Mouse (Mus musculus) brain, embryonic 14.5 days (tissue): ENCODE results near the gene 9530068E07Rik. TPM values are rescaled to one million over a fixed set of nuclear protein-coding genes. Genes with fewer than 3 reads are reported as not detected.

Experiments used
- DNase-seq: peaks from one replicate; pipeline ENCODE4 v3.0.0-alpha.2; 2011; ENCODE audit warnings: low read depth
- CTCF ChIP-seq: fragments of 200-500 bp; IDR thresholded peaks from 2 replicates; pipeline ENCODE4 v1.5.1; 2012; ENCODE audit warnings: inconsistent platforms, mild to moderate bottlenecking, moderate library complexity, borderline replicate concordance; ENCODE audit not compliant: insufficient read depth, insufficient read length; ENCODE audit errors: extremely low read depth
- POLR2A ChIP-seq: fragments of 200-500 bp; IDR thresholded peaks from 2 replicates; pipeline ENCODE4 v1.6.1; 2012; ENCODE audit warnings: mild to moderate bottlenecking, inconsistent platforms, borderline replicate concordance; ENCODE audit not compliant: poor library complexity, insufficient read depth, insufficient read length, severe bottlenecking; ENCODE audit errors: extremely low read depth
- polyA plus RNA-seq: library from polyadenylated mRNA; depleted of rRNA; stranded (reverse); fragments of >200 nt; gene quantifications from 2 replicates; pipeline ENCODE4 v1.2.3, GENCODE M21; 2012

The 9530068E07Rik gene
- polyA plus RNA-seq, 1 experiment, result 115 TPM

GRCm38 (mm10) chr11:52361287-52361921 lies 34.8 kb upstream of the 9530068E07Rik start:
- no peak for DNase-seq

DNA sequence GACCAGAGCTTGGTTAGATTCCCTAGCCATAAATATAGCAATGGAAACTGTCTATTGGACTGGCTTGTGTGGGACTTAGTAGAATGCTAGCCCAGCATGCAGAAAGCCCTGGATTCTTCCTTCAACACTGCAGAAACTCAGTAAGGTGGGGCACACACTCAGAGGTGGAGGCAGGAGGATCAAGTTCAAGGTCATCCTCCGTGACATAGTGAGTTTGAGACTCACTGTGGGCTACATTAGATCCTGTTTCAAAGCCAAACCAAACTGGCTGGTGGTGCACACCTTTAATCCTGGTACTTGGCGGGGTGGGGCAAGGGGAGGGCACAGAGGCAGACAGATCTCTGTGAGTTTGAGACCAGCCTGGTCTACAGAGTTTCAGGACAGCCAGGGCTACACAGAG lies 31.9 kb upstream of the 9530068E07Rik start:
- DNase-seq, result no peak
- TF ChIP-seq POLR2A (no peak), CTCF (no peak)

More at GRCm38 (mm10) chr11:52361287-52361921, 34.8 kb upstream of the 9530068E07Rik start:
- no peak for TF ChIP-seq CTCF
- TF ChIP-seq POLR2A, result no peak

DNA sequence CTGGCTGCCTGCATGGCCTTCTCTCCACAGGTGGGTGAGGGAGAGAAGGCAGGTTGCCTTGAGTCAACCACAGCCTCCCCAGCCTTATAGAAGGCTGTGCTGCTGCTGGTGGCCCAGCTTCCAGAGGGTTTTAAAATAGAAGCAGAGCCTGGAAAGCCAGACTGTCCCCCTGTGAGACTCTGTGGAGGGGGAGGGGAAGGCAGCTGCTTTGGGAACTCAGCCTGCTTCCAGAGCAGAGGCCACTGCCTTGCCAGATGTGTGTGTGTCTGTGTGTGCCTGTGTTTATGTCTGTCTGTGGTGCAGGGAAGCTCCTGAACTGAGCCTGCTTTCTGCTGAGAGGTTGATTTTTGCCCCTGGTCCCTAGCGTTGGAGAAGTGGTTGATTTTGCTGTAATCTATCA lies 31.1 kb upstream of the 9530068E07Rik start:
- peak; percentile 40 for DNase-seq
- TF ChIP-seq CTCF, result no peak
- no peak for TF ChIP-seq POLR2A

DNA sequence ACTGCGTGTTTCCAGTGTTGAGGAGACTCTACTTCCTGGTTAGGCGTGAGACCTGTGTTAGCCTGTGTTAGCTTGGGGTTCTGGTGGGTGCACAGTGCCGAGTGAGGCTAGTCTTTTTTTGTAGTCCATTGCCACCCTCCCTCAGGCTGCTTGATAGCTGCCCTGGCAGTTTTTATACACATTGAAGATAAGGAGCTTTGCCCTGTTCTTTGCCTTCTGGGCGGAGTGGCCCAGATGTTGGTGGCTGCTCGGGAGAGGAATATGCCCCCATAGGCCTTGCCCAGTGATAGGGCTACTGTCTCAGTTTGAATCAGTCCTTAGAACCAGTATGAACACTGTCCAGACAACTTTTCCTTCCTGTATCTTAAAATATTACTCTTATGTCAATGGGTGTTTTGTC lies 29.9 kb upstream of the 9530068E07Rik start:
- DNase-seq, result no peak
- TF ChIP-seq POLR2A (no peak), CTCF (no peak)

GRCm38 (mm10) chr11:52368176-52368985 lies 27.8 kb upstream of the 9530068E07Rik start:
- TF ChIP-seq POLR2A, result no peak
- no peak for TF ChIP-seq CTCF
- no peak for DNase-seq

DNA sequence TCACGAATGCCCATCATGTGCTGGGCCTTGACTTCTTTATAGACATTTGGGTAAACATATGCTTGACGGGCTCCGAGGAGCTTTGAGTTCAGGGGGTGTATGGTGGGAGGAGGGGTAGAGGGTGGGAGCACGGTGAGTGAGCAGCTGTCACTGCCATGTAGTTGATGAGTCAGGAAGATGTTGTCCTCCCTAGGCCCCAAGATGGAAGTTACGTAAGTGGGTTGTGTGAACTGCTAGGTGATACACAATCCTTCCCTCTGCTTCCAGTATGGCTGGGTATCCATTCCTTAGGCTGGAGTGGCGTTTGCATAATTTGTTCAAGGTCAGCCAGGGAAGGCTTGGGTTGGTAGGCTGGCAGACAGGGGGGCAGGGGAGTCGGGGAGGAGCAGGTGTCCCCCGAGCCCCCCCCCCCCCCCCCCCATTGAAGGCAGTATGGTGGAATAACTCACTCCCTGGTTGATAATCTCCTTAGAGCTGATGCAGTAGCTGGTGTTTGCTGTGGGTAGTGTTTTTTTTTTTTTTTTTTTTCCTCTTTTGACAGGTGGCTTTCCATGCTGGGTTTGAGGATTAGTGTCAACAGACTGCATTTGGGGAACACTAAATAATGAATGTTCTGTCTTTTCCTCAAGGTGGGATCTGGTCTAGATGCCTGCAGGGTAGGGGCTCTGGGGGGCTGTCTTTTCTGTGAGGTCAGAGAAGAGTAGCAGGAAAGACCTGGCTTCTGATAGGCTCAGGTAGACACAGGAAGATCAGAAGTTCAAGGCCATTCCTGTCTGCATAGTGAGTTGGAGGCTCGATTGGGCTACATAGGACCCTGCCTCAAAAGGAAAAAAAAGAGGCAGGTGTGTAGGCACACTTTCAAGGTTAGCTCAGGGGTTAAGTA lies 26.7 kb upstream of the 9530068E07Rik start:
- DNase-seq, result no peak
- TF ChIP-seq CTCF (no peak), POLR2A (no peak)

DNA sequence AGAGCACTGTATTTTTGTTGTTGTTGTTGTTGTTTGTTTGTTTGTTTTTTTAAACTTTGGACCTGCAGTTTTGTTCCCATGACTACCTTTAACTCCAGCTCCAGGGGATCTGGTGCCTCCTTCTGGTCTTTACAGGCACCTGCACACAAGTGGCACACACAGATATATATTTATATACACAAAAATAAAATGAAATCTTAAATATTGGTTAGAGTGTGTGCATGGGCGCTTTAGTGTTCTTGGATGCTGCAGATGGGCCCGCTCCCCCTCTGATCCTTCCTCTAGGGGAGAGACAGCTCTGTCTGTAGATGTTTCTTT lies 26.1 kb upstream of the 9530068E07Rik start:
- TF ChIP-seq POLR2A (no peak), CTCF (no peak)

DNA sequence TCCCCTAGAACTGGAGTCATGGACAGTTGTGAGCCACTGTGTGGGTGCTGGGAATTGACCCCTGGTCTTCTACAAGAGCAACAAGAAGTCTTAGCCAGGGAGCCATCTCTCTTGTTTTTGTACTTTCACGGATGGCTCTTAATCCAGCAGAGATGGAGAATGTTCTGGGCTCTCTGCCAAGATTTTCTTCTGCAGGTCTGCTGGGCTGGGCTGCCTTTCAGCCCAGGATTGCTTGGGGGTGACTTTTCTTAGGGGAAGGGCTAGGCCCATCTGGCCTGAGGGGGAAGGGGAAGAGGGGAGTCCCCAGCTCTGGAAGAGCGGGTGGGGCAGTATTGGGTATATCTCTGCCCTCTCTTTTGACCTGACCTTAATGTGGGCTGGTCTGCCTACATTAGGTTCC lies 25.7 kb upstream of the 9530068E07Rik start:
- no peak for TF ChIP-seq CTCF
- TF ChIP-seq POLR2A, result no peak

More for the DNA sequence above, 26.1 kb upstream of the 9530068E07Rik start:
- no peak for DNase-seq

DNA sequence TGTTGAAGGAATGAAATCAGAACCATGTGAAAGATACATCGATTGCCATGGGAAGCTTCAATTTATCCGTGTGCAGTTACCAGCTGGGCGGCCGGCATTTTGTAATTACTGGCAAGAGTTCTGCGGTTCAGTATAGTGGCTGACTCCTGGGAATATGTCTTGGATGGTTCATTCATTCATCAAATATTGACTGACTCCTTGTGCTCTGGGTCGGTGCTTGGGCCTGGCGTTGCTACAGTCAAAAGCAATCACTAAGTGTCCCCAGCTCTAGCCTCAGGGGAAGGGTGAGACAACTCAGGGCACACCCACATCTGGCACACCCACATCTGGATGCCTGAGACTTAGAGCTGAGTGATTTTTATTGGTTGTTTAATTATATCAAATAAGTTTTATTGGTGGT lies 22.4 kb upstream of the 9530068E07Rik start:
- no peak for DNase-seq
- no peak for TF ChIP-seq CTCF

More for the DNA sequence above, 25.7 kb upstream of the 9530068E07Rik start:
- peak; percentile 88 for DNase-seq

- peak; percentile 88 for TF ChIP-seq CTCF
- TF ChIP-seq POLR2A, result no peak
- peak; percentile 58 for DNase-seq
Observed at GRCm38 (mm10) chr11:52374340-52374739, 21.9 kb upstream of the 9530068E07Rik start.

DNA sequence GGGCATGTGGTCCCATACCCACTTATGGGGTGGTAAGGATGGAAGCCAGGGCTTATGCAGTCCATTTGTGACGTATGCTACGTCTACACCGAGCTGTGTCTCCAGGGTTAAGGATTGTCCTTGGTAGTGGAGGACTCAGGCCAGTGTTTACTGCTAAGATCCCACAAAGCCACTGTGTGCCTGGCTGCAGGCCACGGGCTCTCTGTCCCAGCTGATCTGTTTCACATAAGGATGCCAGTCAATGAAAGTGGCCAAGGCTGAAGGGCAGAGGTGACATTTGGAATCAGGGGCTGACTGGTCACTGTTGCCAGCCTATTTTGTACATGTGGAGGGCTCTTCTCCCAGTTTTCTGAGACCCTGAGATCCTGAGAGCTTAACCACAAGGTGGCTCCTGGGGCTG lies 18.6 kb upstream of the 9530068E07Rik start:
- no peak for DNase-seq
- no peak for TF ChIP-seq CTCF
- TF ChIP-seq POLR2A, result no peak
